Mouse (Mus musculus) CH12.LX (cell line): ENCODE data around the gene Prkca. TPM values are rescaled to one million over a fixed set of nuclear protein-coding genes. Genes with fewer than 3 reads are reported as not detected.

ENCODE experiments used
- DNase-seq: peaks from one replicate; pipeline ENCODE4 v3.0.0-alpha.2; 2013; ENCODE audit errors: extremely low read depth
- H3K27ac ChIP-seq: 2 replicates; pipeline ENCODE4 v1.5.1; 2012; ENCODE audit warnings: low read depth, mild to moderate bottlenecking, control low read depth, moderate library complexity; ENCODE audit not compliant: insufficient read depth
- H3K27me3 ChIP-seq: replicated peaks from 2 replicates; pipeline ENCODE3; 2012; ENCODE audit warnings: inconsistent platforms
- H3K36me3 ChIP-seq, 2 experiments: replicated peaks in 1 of 2; 2 replicates each; pipeline versions ENCODE3 to v1.6.1; 2012; ENCODE audit warnings: inconsistent platforms in 1 of 2, low read length in 1 of 2, mild to moderate bottlenecking in 1 of 2, mixed read lengths in 1 of 2, moderate library complexity in 1 of 2; ENCODE audit not compliant: control insufficient read depth in 1 of 2, insufficient read depth in 1 of 2
- H3K4me1 ChIP-seq, 2 experiments: 2 replicates each; pipeline ENCODE4 v1.6.1; 2012; ENCODE audit warnings: inconsistent platforms in 1 of 2, moderate library complexity in 1 of 2; ENCODE audit not compliant: insufficient read depth in 2 of 2, control insufficient read depth in 1 of 2
- H3K4me2 ChIP-seq: 2 replicates; pipeline ENCODE4 v1.6.1; 2012; ENCODE audit warnings: low read depth, mild to moderate bottlenecking, control low read depth; ENCODE audit not compliant: poor library complexity, insufficient read depth, severe bottlenecking
- H3K4me3 ChIP-seq, 3 experiments: fragments of 150-350 bp in 1 of 3; sonication (generic) in 1 of 3; replicated peaks in 1 of 3; 2 replicates each; pipeline versions ENCODE3 to v1.5.1; 2011 to 2012; ENCODE audit warnings: low read depth in 2 of 3, low read length in 2 of 3, mild to moderate bottlenecking in 2 of 3, moderate library complexity in 2 of 3, control low read depth in 1 of 3, improper control_type of control experiment in 1 of 3, inconsistent platforms in 1 of 3, mixed read lengths in 1 of 3; ENCODE audit not compliant: poor library complexity in 1 of 3
- H3K79me2 ChIP-seq: replicated peaks from 2 replicates; pipeline ENCODE4 v1.6.1; 2012; ENCODE audit warnings: mild to moderate bottlenecking, moderate library complexity; ENCODE audit not compliant: control insufficient read depth, poor library complexity, insufficient read depth, severe bottlenecking; ENCODE audit errors: extremely low read depth
- H3K9ac ChIP-seq: 2 replicates; pipeline ENCODE4 v1.6.1; 2012; ENCODE audit warnings: low read depth, mild to moderate bottlenecking, control low read depth, moderate library complexity; ENCODE audit not compliant: insufficient read depth
- H3K9me3 ChIP-seq: replicated peaks from 2 replicates; pipeline ENCODE3; 2012; ENCODE audit warnings: low read length, inconsistent platforms, mixed read lengths
- CHD1 ChIP-seq: IDR thresholded peaks from 2 replicates; pipeline ENCODE4 v1.6.1; 2012; ENCODE audit warnings: low read depth, low read length, improper control_type of control experiment, inconsistent platforms
- CHD2 ChIP-seq: IDR thresholded peaks from 2 replicates; pipeline ENCODE4 v1.6.1; 2011; ENCODE audit warnings: low read length, improper control_type of control experiment
- CTCF ChIP-seq, 2 experiments: IDR thresholded peaks in 1 of 2; conservative IDR thresholded peaks in 1 of 2; 2 replicates each; pipeline ENCODE4 v1.5.1; 2011 to 2012; ENCODE audit warnings: low read depth in 2 of 2, low read length in 2 of 2, improper control_type of control experiment in 1 of 2, inconsistent platforms in 1 of 2, mild to moderate bottlenecking in 1 of 2, moderate library complexity in 1 of 2
- ELF1 ChIP-seq: IDR thresholded peaks from 2 replicates; pipeline ENCODE4 v1.6.1; 2014; ENCODE audit warnings: low read depth, mild to moderate bottlenecking, inconsistent platforms, low read length, improper control_type of control experiment
- ETS1 ChIP-seq: conservative IDR thresholded peaks from 2 replicates; pipeline ENCODE4 v1.6.1; 2012; ENCODE audit warnings: low read depth, mild to moderate bottlenecking, inconsistent platforms, low read length, improper control_type of control experiment, moderate library complexity
- GABPA ChIP-seq: IDR thresholded peaks from 2 replicates; pipeline ENCODE4 v1.6.1; 2012; ENCODE audit warnings: low read depth, low read length, improper control_type of control experiment, inconsistent platforms; ENCODE audit not compliant: insufficient replicate concordance
- HCFC1 ChIP-seq: IDR thresholded peaks from 2 replicates; pipeline ENCODE4 v1.6.1; 2012; ENCODE audit warnings: low read depth, mild to moderate bottlenecking, inconsistent platforms, low read length, improper control_type of control experiment
- IRF4 ChIP-seq: IDR thresholded peaks from 2 replicates; pipeline ENCODE4 v1.6.1; 2014; ENCODE audit warnings: low read depth, mild to moderate bottlenecking, inconsistent platforms, low read length, improper control_type of control experiment
- JUN ChIP-seq: IDR thresholded peaks from 2 replicates; pipeline ENCODE4 v1.6.1; 2011; ENCODE audit warnings: low read depth, mild to moderate bottlenecking, low read length, improper control_type of control experiment, moderate library complexity; ENCODE audit not compliant: insufficient read depth
- JUND ChIP-seq: conservative IDR thresholded peaks from 2 replicates; pipeline ENCODE4 v1.6.1; 2011; ENCODE audit warnings: low read depth, low read length, improper control_type of control experiment
- KAT2A ChIP-seq: IDR thresholded peaks from 2 replicates; pipeline ENCODE4 v1.6.1; 2012; ENCODE audit warnings: low read length, improper control_type of control experiment, inconsistent platforms; ENCODE audit not compliant: insufficient replicate concordance
- MAFK ChIP-seq: IDR thresholded peaks from 2 replicates; pipeline ENCODE4 v1.6.1; 2011; ENCODE audit warnings: low read length, improper control_type of control experiment; ENCODE audit not compliant: insufficient replicate concordance
- MAZ ChIP-seq: IDR thresholded peaks from 2 replicates; pipeline ENCODE4 v1.6.1; 2012; ENCODE audit warnings: low read depth, mild to moderate bottlenecking, inconsistent platforms, low read length, improper control_type of control experiment, moderate library complexity
- MEF2A ChIP-seq: IDR thresholded peaks from 2 replicates; pipeline ENCODE4 v1.6.1; 2014; ENCODE audit warnings: low read depth, mild to moderate bottlenecking, inconsistent platforms, low read length, improper control_type of control experiment, borderline replicate concordance
- MXI1 ChIP-seq: IDR thresholded peaks from 2 replicates; pipeline ENCODE4 v1.6.1; 2011; ENCODE audit warnings: mild to moderate bottlenecking, low read depth, low read length, improper control_type of control experiment
- MYC ChIP-seq: IDR thresholded peaks from 2 replicates; pipeline ENCODE4 v1.6.1; 2011; ENCODE audit warnings: low read depth, mild to moderate bottlenecking, improper control_type of control experiment, low read length
- NELFE ChIP-seq: IDR thresholded peaks from 2 replicates; pipeline ENCODE4 v1.6.1; 2011; ENCODE audit warnings: low read depth, low read length, improper control_type of control experiment
- NRF1 ChIP-seq: IDR thresholded peaks from 2 replicates; pipeline ENCODE4 v1.6.1; 2014; ENCODE audit warnings: low read depth, mild to moderate bottlenecking, inconsistent platforms, low read length, improper control_type of control experiment, moderate library complexity
- PAX5 ChIP-seq: IDR thresholded peaks from 2 replicates; pipeline ENCODE4 v1.6.1; 2012; ENCODE audit warnings: low read length, inconsistent platforms, mixed read lengths
- POLR2A ChIP-seq: IDR thresholded peaks from 2 replicates; pipeline ENCODE4 v1.6.1; 2011; ENCODE audit warnings: low read depth, mild to moderate bottlenecking, improper control_type of control experiment, low read length
- POLR2AphosphoS2 ChIP-seq: IDR thresholded peaks from 2 replicates; pipeline ENCODE4 v1.6.1; 2011; ENCODE audit warnings: low read depth, low read length, improper control_type of control experiment
- RCOR1 ChIP-seq: conservative IDR thresholded peaks from 2 replicates; pipeline ENCODE4 v1.6.1; 2012; ENCODE audit warnings: low read depth, mild to moderate bottlenecking, inconsistent platforms, low read length, improper control_type of control experiment
- SIN3A ChIP-seq: IDR thresholded peaks from 2 replicates; pipeline ENCODE4 v1.6.1; 2012; ENCODE audit warnings: low read length, improper control_type of control experiment, inconsistent platforms
- SMC3 ChIP-seq: IDR thresholded peaks from 2 replicates; pipeline ENCODE4 v1.6.1; 2011; ENCODE audit warnings: low read depth, low read length, improper control_type of control experiment
- TCF12 ChIP-seq: IDR thresholded peaks from 2 replicates; pipeline ENCODE4 v1.6.1; 2014; ENCODE audit warnings: low read depth, mild to moderate bottlenecking, inconsistent platforms, low read length, improper control_type of control experiment
- UBTF ChIP-seq: IDR thresholded peaks from 2 replicates; pipeline ENCODE4 v1.6.1; 2012; ENCODE audit warnings: low read depth, mild to moderate bottlenecking, inconsistent platforms, low read length, improper control_type of control experiment, moderate library complexity
- USF2 ChIP-seq: conservative IDR thresholded peaks from 2 replicates; pipeline ENCODE4 v1.6.1; 2011; ENCODE audit warnings: low read depth, low read length, improper control_type of control experiment
- ZC3H11A ChIP-seq: IDR thresholded peaks from 2 replicates; pipeline ENCODE4 v1.6.1; 2012; ENCODE audit warnings: low read depth, mild to moderate bottlenecking, inconsistent platforms, low read length, improper control_type of control experiment
- ZKSCAN1 ChIP-seq: IDR thresholded peaks from 2 replicates; pipeline ENCODE4 v1.6.1; 2012; ENCODE audit warnings: low read depth, inconsistent platforms, low read length, improper control_type of control experiment, borderline replicate concordance
- dilution Hi-C: fragments of 300-500 bp; cut with MboI; formaldehyde crosslinking; loops from 2 replicates; pipeline ENCODE4 v1.14.3; 2020; ENCODE audit warnings: low sequenced_read_pairs; ENCODE audit not compliant: extremely low pct_unique_long_range_greater_than_20kb, extremely low pct_ligation_motif_present
- in situ Hi-C: fragments of 300-500 bp; cut with MboI; formaldehyde crosslinking; loops from 3 replicates; pipeline ENCODE4 v1.14.3; 2019; ENCODE audit warnings: low sequenced_read_pairs, low pct_ligation_motif_present, low pct_unique_long_range_greater_than_20kb, mixed read lengths
- polyA plus RNA-seq: library from polyadenylated mRNA; unstranded; fragments of >175 nt; gene quantifications from 2 replicates; pipeline ENCODE4 v1.2.1, GENCODE M21; 2012; ENCODE audit warnings: low read depth; ENCODE audit not compliant: insufficient read length
- total RNA-seq, 2 experiments: library from RNA; depleted of rRNA; stranded (reverse); fragments of 300-350 nt in 1 of 2; fragments of >200 nt in 1 of 2; gene quantifications; 2 replicates each; pipeline ENCODE4 v1.2.3; 2012 to 2014

Gene Prkca
- total and polyA plus RNA-seq, 3 experiments = 40.0 to 107 (median 43.7) TPM

- in situ Hi-C loops (no loop called here), dilution Hi-C loops (no loop called here)
- no peak for TF ChIP-seq MEF2A
- no peak for TF ChIP-seq GABPA
- no peak for TF ChIP-seq IRF4
- TF ChIP-seq SMC3 = no peak
- TF ChIP-seq RCOR1 = no peak
- no peak for TF ChIP-seq TCF12
- TF ChIP-seq POLR2A = no peak
- no peak for TF ChIP-seq ELF1
- no peak for TF ChIP-seq ETS1
- TF ChIP-seq SIN3A = no peak
- no peak for TF ChIP-seq MAFK
- no peak for TF ChIP-seq ZC3H11A
- Histone ChIP-seq H3K79me2 (peaks cover 30% of the 10 kb centered on the region), H3K9ac (no peak overlapping the region), H3K9me3 (peaks cover 6% of the 10 kb centered on the region), H3K27ac (no peak overlapping the region), H3K36me3 (peaks cover 4 to 44% of the 10 kb centered on the region in 2 experiments), H3K27me3 (no peaks in the 10 kb centered on the region), H3K4me1 (peaks cover 42 to 94% of the 10 kb centered on the region in 2 experiments), H3K4me2 (no peak overlapping the region), H3K4me3 (no peak overlapping the region)
- no peak for DNase-seq
These were observed 89.0 kb downstream of the Prkca start for GRCm38 (mm10) chr11:108254681-108255080.

GRCm38 (mm10) chr11:108251924-108252775, 91.6 kb downstream of the Prkca start:
- DNase-seq = peak; percentile 58
- peaks cover 11% of the 10 kb centered on the region; the same call in 1 of the 2 replicates for H3K79me2 ChIP-seq
- peaks cover 4 to 26% of the 10 kb centered on the region in 2 experiments for H3K36me3 ChIP-seq
- H3K4me3 ChIP-seq = peak overlapping the region in 1 of 3 experiments; percentile 12
- peak overlapping the region; percentile 64 for H3K9ac ChIP-seq
- peaks cover 39 to 94% of the 10 kb centered on the region in 2 experiments for H3K4me1 ChIP-seq
- H3K4me2 ChIP-seq = peak overlapping the region; percentile 86
- in situ Hi-C loops = no loop called here
- peaks cover 6% of the 10 kb centered on the region for H3K9me3 ChIP-seq
- dilution Hi-C loops = no loop called here
- peak overlapping the region; percentile 90 for H3K27ac ChIP-seq
- no peaks in the 10 kb centered on the region for H3K27me3 ChIP-seq
- TF ChIP-seq CHD1 (no peak; the same call in 1 of the 2 replicates), TCF12 (peak; percentile 43; the same call in 1 of the 2 replicates), NRF1 (no peak), MYC (0 out of 2 replicates have a peak, but pooled peaks have one; percentile 11), POLR2AphosphoS2 (0 out of 2 replicates have a peak, but pooled peaks have one; percentile 22), NELFE (no peak), POLR2A (no peak; the same call in 1 of the 2 replicates), MEF2A (no peak; the same call in 1 of the 2 replicates), KAT2A (no peak), ELF1 (peak; percentile 56), MXI1 (peak; percentile 18), HCFC1 (no peak), USF2 (peak; percentile 65; the same call in 1 of the 2 replicates), GABPA (no peak), IRF4 (peak; percentile 58), SIN3A (peak; percentile 87), UBTF (no peak), ZKSCAN1 (no peak), ETS1 (peak; percentile 67), JUND (no peak; the same call in 1 of the 2 replicates), CTCF (conservative IDR thresholded peaks at IDR 0.05 in 1 of 2, IDR thresholded peaks at IDR 0.05 in 1 of 2; ENCODE audit: low read depth in 2 of 2, low read length in 2 of 2) (no peak), PAX5 (no peak), JUN (0 out of 2 replicates have a peak, but pooled peaks have one; percentile 11), MAZ (no peak), CHD2 (peak; percentile 37; the same call in 1 of the 2 replicates), RCOR1 (peak; percentile 80)
